Mouse (Mus musculus): ENCODE results near the gene Chrm1. TPM values are rescaled to one million over a fixed set of nuclear protein-coding genes. Genes with fewer than 3 reads are reported as not detected.

Gene Chrm1
- polyA plus RNA-seq, 1 experiment from 2014 or later, result 0.21 TPM

GRCm38 (mm10) chr19:8662337-8662736, 1.3 kb upstream of the Chrm1 start:
- peak; percentile 62 for DNase-seq (ENCODE audit: low spot score)
- TF ChIP-seq EP300 (IDR thresholded peaks at IDR 0.05), result no peak
- peak; percentile 73 for TF ChIP-seq CTCF (IDR thresholded peaks at IDR 0.05)
- H3K27me3 ChIP-seq (replicated peaks; ENCODE audit: insufficient read depth, low read length), result no peaks in the 10 kb centered on the region
- peak; percentile 61 for ATAC-seq
- no peaks in the 10 kb centered on the region for H3K36me3 ChIP-seq (ENCODE audit: insufficient read depth, low read length)
- peak overlapping the region; percentile 87 for H3K4me2 ChIP-seq (replicated peaks; ENCODE audit: low read depth, low read length)
- H3K27ac ChIP-seq (ENCODE audit: low read length), result no peak overlapping the region
- H3K9me3 ChIP-seq (ENCODE audit: low read length), result no peaks in the 10 kb centered on the region
- peak overlapping the region; percentile 36; the same call in 1 of the 2 replicates for H3K4me3 ChIP-seq (ENCODE audit: low read depth, low read length)
- 0 out of 2 replicates have a peak, but pooled peaks cover 4% of the 10 kb centered on the region for H3K4me1 ChIP-seq (ENCODE audit: insufficient read depth, low read depth, low read length)
- no peak overlapping the region for H3K9ac ChIP-seq (replicated peaks; ENCODE audit: low read depth)
- WGBS, result 3% methylated on average over 11 of the region's 11 CpGs

GRCm38 (mm10) chr19:8663911-8664421, 377 bp downstream of the Chrm1 start:
- H3K4me2 ChIP-seq (replicated peaks; ENCODE audit: low read depth, low read length), result peak overlapping the region; percentile 33; the same call in 1 of the 2 replicates
- no peaks in the 10 kb centered on the region for H3K9me3 ChIP-seq (ENCODE audit: low read length)
- ATAC-seq, result peak; percentile 34; the same call in 1 of the 2 replicates
- WGBS, result 25% methylated on average over 9 of the region's 10 CpGs
- peak; percentile 21 for DNase-seq (ENCODE audit: low spot score)
- H3K4me3 ChIP-seq (ENCODE audit: low read depth, low read length), result no peak overlapping the region
- H3K36me3 ChIP-seq (ENCODE audit: insufficient read depth, low read length), result no peaks in the 10 kb centered on the region
- no peak overlapping the region for H3K27ac ChIP-seq (ENCODE audit: low read length)
- no peak overlapping the region for H3K9ac ChIP-seq (replicated peaks; ENCODE audit: low read depth)
- H3K27me3 ChIP-seq (replicated peaks; ENCODE audit: insufficient read depth, low read length), result no peaks in the 10 kb centered on the region
- TF ChIP-seq CTCF (IDR thresholded peaks at IDR 0.05) (no peak), EP300 (IDR thresholded peaks at IDR 0.05) (no peak)
- 0 out of 2 replicates have a peak, but pooled peaks cover 4% of the 10 kb centered on the region for H3K4me1 ChIP-seq (ENCODE audit: insufficient read depth, low read depth, low read length)

GRCm38 (mm10) chr19:8664859-8665258, 1.3 kb downstream of the Chrm1 start:
- H3K9me3 ChIP-seq (ENCODE audit: low read length), result no peaks in the 10 kb centered on the region
- no peak overlapping the region for H3K9ac ChIP-seq (replicated peaks; ENCODE audit: low read depth)
- WGBS, result 92% methylated on average over 3 of the region's 3 CpGs
- no peak overlapping the region for H3K27ac ChIP-seq (ENCODE audit: low read length)
- no peak overlapping the region for H3K4me3 ChIP-seq (ENCODE audit: low read depth, low read length)
- H3K4me1 ChIP-seq (ENCODE audit: insufficient read depth, low read depth, low read length), result 0 out of 2 replicates have a peak, but pooled peaks cover 4% of the 10 kb centered on the region
- no peak for DNase-seq (ENCODE audit: low spot score)
- no peaks in the 10 kb centered on the region for H3K27me3 ChIP-seq (replicated peaks; ENCODE audit: insufficient read depth, low read length)
- no peak for ATAC-seq
- TF ChIP-seq CTCF (IDR thresholded peaks at IDR 0.05) (no peak), EP300 (IDR thresholded peaks at IDR 0.05) (no peak)
- no peak overlapping the region for H3K4me2 ChIP-seq (replicated peaks; ENCODE audit: low read depth, low read length)
- no peaks in the 10 kb centered on the region for H3K36me3 ChIP-seq (ENCODE audit: insufficient read depth, low read length)

GRCm38 (mm10) chr19:8665746-8666145, 2.2 kb downstream of the Chrm1 start:
- Histone ChIP-seq H3K27me3 (replicated peaks; ENCODE audit: insufficient read depth, low read length) (no peaks in the 10 kb centered on the region), H3K4me3 (ENCODE audit: low read depth, low read length) (no peak overlapping the region), H3K4me1 (ENCODE audit: insufficient read depth, low read depth, low read length) (0 out of 2 replicates have a peak, but pooled peaks cover 4% of the 10 kb centered on the region), H3K27ac (ENCODE audit: low read length) (no peak overlapping the region), H3K9me3 (ENCODE audit: low read length) (no peaks in the 10 kb centered on the region), H3K36me3 (ENCODE audit: insufficient read depth, low read length) (no peaks in the 10 kb centered on the region), H3K4me2 (replicated peaks; ENCODE audit: low read depth, low read length) (no peak overlapping the region), H3K9ac (replicated peaks; ENCODE audit: low read depth) (no peak overlapping the region)
- DNase-seq (ENCODE audit: low spot score) (no peak), ATAC-seq (no peak)
- no peak for TF ChIP-seq CTCF (IDR thresholded peaks at IDR 0.05)
- TF ChIP-seq EP300 (IDR thresholded peaks at IDR 0.05), result no peak
- WGBS, result 71% methylated on average over 5 of the region's 5 CpGs

- no peaks in the 10 kb centered on the region for H3K27me3 ChIP-seq (replicated peaks; ENCODE audit: insufficient read depth, low read length)
- no peaks in the 10 kb centered on the region for H3K9me3 ChIP-seq (ENCODE audit: low read length)
- no peaks in the 10 kb centered on the region for H3K36me3 ChIP-seq (ENCODE audit: insufficient read depth, low read length)
- no peak overlapping the region for H3K4me2 ChIP-seq (replicated peaks; ENCODE audit: low read depth, low read length)
- TF ChIP-seq CTCF (IDR thresholded peaks at IDR 0.05), result no peak
- H3K27ac ChIP-seq (ENCODE audit: low read length), result no peak overlapping the region
- ATAC-seq (no peak), DNase-seq (ENCODE audit: low spot score) (no peak)
- H3K4me1 ChIP-seq (ENCODE audit: insufficient read depth, low read depth, low read length), result no peaks in the 10 kb centered on the region
- H3K4me3 ChIP-seq (ENCODE audit: low read depth, low read length), result no peak overlapping the region
- WGBS, result 87% methylated on average over 3 of the region's 3 CpGs
- no peak overlapping the region for H3K9ac ChIP-seq (replicated peaks; ENCODE audit: low read depth)
These were observed 9.3 kb downstream of the Chrm1 start for GRCm38 (mm10) chr19:8672859-8673258.

GRCm38 (mm10) chr19:8673336-8674063, 9.9 kb downstream of the Chrm1 start:
- H3K27me3 ChIP-seq (replicated peaks; ENCODE audit: insufficient read depth, low read length), result no peaks in the 10 kb centered on the region
- no peak overlapping the region for H3K9ac ChIP-seq (replicated peaks; ENCODE audit: low read depth)
- no peaks in the 10 kb centered on the region for H3K9me3 ChIP-seq (ENCODE audit: low read length)
- no peak overlapping the region for H3K4me3 ChIP-seq (ENCODE audit: low read depth, low read length)
- ATAC-seq, result no peak
- H3K27ac ChIP-seq (ENCODE audit: low read length), result no peak overlapping the region
- no peak for DNase-seq (ENCODE audit: low spot score)
- no peaks in the 10 kb centered on the region for H3K4me1 ChIP-seq (ENCODE audit: insufficient read depth, low read depth, low read length)
- TF ChIP-seq EP300 (IDR thresholded peaks at IDR 0.05) (no peak), CTCF (IDR thresholded peaks at IDR 0.05) (no peak)
- 30% methylated on average over 9 of the region's 9 CpGs for WGBS
- H3K36me3 ChIP-seq (ENCODE audit: insufficient read depth, low read length), result no peaks in the 10 kb centered on the region
- H3K4me2 ChIP-seq (replicated peaks; ENCODE audit: low read depth, low read length), result no peak overlapping the region

Data from lung, postnatal 0 days (tissue).